Mouse (Mus musculus): ENCODE data around the gene Pmp22. TPM values are rescaled to one million over a fixed set of nuclear protein-coding genes. Genes with fewer than 3 reads are reported as not detected.

Pmp22 gene
- polyA plus RNA-seq (2017; shearing (Covaris generic)): not detected

GRCm38 (mm10) chr11:63128784-63129183 is at the start of gene Pmp22:
Pmp22 (plus strand) TSS chr11:63128982.
- no peak for ATAC-seq

- ATAC-seq: no peak
These were observed 44.2 kb upstream of the Pmp22 start for GRCm38 (mm10) chr11:63084536-63084935.

- no peak for ATAC-seq
These were observed 40.1 kb upstream of the Pmp22 start for GRCm38 (mm10) chr11:63088672-63089071.

- no peak for ATAC-seq
These were observed 38.6 kb upstream of the Pmp22 start for GRCm38 (mm10) chr11:63090210-63090609.

GRCm38 (mm10) chr11:63090986-63091385 is 37.8 kb upstream of the Pmp22 start:
- ATAC-seq: no peak

- no peak for ATAC-seq
These were observed 36.5 kb upstream of the Pmp22 start for GRCm38 (mm10) chr11:63092271-63092670.

- ATAC-seq: no peak
These were observed 35.2 kb upstream of the Pmp22 start for GRCm38 (mm10) chr11:63093601-63094000.

- no peak for ATAC-seq
These were observed 34.3 kb upstream of the Pmp22 start for GRCm38 (mm10) chr11:63094496-63094895.

- ATAC-seq: no peak
These were observed 30.8 kb upstream of the Pmp22 start for GRCm38 (mm10) chr11:63098016-63098415.

GRCm38 (mm10) chr11:63099390-63099789 is 29.4 kb upstream of the Pmp22 start:
- ATAC-seq: no peak

GRCm38 (mm10) chr11:63103256-63103655 is 25.5 kb upstream of the Pmp22 start:
- ATAC-seq: no peak

GRCm38 (mm10) chr11:63104026-63104425 is 24.8 kb upstream of the Pmp22 start:
- ATAC-seq: no peak

- ATAC-seq: no peak
These were observed 19.5 kb upstream of the Pmp22 start for GRCm38 (mm10) chr11:63109230-63109775.

- no peak for ATAC-seq
These were observed 18.5 kb upstream of the Pmp22 start for GRCm38 (mm10) chr11:63110329-63110728.

- no peak for ATAC-seq
These were observed 13.8 kb upstream of the Pmp22 start for GRCm38 (mm10) chr11:63114807-63115641.

- ATAC-seq: no peak
These were observed 12.1 kb upstream of the Pmp22 start for GRCm38 (mm10) chr11:63116652-63117051.

GRCm38 (mm10) chr11:63117266-63117665 is 11.5 kb upstream of the Pmp22 start:
- ATAC-seq: no peak

- no peak for ATAC-seq
These were observed 9.0 kb upstream of the Pmp22 start for GRCm38 (mm10) chr11:63119791-63120190.

- ATAC-seq: no peak
These were observed 6.5 kb upstream of the Pmp22 start for GRCm38 (mm10) chr11:63122249-63122648.

GRCm38 (mm10) chr11:63122776-63123350 is 5.9 kb upstream of the Pmp22 start:
- ATAC-seq: no peak

- no peak for ATAC-seq
These were observed 4.5 kb upstream of the Pmp22 start for GRCm38 (mm10) chr11:63124316-63124715.

- ATAC-seq: no peak
These were observed 2.8 kb upstream of the Pmp22 start for GRCm38 (mm10) chr11:63125832-63126456.

GRCm38 (mm10) chr11:63126976-63127375 is 1.8 kb upstream of the Pmp22 start:
- no peak for ATAC-seq

Data from inflammation-experienced regulatory T-cells, adult 6 months (primary cell).